ENCODE assay signal across 16 mouse cellular contexts in genomic region chr13:112745936-112746694, GRCm38 (mm10). TPM values are rescaled to one million over a fixed set of nuclear protein-coding genes. Genes with fewer than 3 reads are reported as not detected.
A peak's percentile ranks its signal among the peaks of the same experiment; 100 is the strongest.
DNase-seq lines count a peak whose midpoint lies in the region; ATAC-seq and TF ChIP-seq lines count a peak whose summit lies in the region.
"Had no signal": no experiment of that assay in that cellular context is flagged by ENCODE, and none has a peak within 500 bp of the region (broad histone marks: within the 10 kb centered on the region; RNA-seq: fewer than 3 reads in every experiment).

No protein-coding gene starts in this region.

- H3K4me2 ChIP-seq in lung, postnatal 0 days (replicated peaks; ENCODE audit: low read depth, low read length) = no peak overlapping the region
- peak overlapping the region; percentile 63 for H3K4me2 ChIP-seq in liver, embryonic 12.5 days
- H3K4me2 ChIP-seq in stomach, embryonic 15.5 days = no peak overlapping the region
- H3K4me2 ChIP-seq: limb, embryonic 13.5 days had no signal

- no peak overlapping the region for H3K9ac ChIP-seq in lung, postnatal 0 days (replicated peaks; ENCODE audit: low read depth)
- peak overlapping the region; percentile 72 for H3K9ac ChIP-seq in liver, embryonic 12.5 days
- H3K9ac ChIP-seq in stomach, embryonic 15.5 days = no peak overlapping the region
- H3K9ac ChIP-seq: limb, embryonic 13.5 days had no signal

- TF ChIP-seq CTCF in gastrocnemius, adult 2 months (IDR thresholded peaks at IDR 0.05) = no peak
- TF ChIP-seq CTCF in lung, postnatal 0 days (IDR thresholded peaks at IDR 0.05) = no peak

- intact Hi-C loops in gastrocnemius, adult 2 months (cut with DNase I) = no loop called here

- DNase-seq in gastrocnemius, adult 2 months = no peak
- no peak for DNase-seq in gastrocnemius, postnatal 10 days
- DNase-seq in lung, postnatal 0 days (ENCODE audit: low spot score) = peak; percentile 45
- DNase-seq in lung, adult 18-20 months = no peak
- DNase-seq in MN1 (ENCODE audit: low spot score) = no peak
- DNase-seq in urinary bladder, postnatal 10 days (ENCODE audit: low spot score) = no peak
- DNase-seq: cerebellum, adult 9-10 months; heart, adult 2 months; heart, postnatal 4 days; kidney, adult 11 months; retina, postnatal 1 day had no signal

- H3K4me3 ChIP-seq in gastrocnemius, adult 2 months = no peak overlapping the region
- H3K4me3 ChIP-seq in lung, postnatal 0 days (ENCODE audit: low read depth, low read length) = no peak overlapping the region
- peak overlapping the region; percentile 28 for H3K4me3 ChIP-seq in liver, embryonic 12.5 days
- no peak overlapping the region for H3K4me3 ChIP-seq in stomach, embryonic 15.5 days (replicated peaks)
- H3K4me3 ChIP-seq: forebrain, embryonic 10.5 days; heart, adult 2 months; limb, embryonic 13.5 days had no signal

- ATAC-seq in lung, postnatal 0 days = no peak
- peak; percentile 96 for ATAC-seq in liver, embryonic 12.5 days
- ATAC-seq in stomach, embryonic 15.5 days (ENCODE audit: insufficient read depth, low FRiP score, low read depth) = peak; percentile 92

- H3K27me3 ChIP-seq in lung, postnatal 0 days (replicated peaks; ENCODE audit: insufficient read depth, low read length) = no peaks in the 10 kb centered on the region
- H3K27me3 ChIP-seq in liver, embryonic 12.5 days (replicated peaks) = no peaks in the 10 kb centered on the region
- no peaks in the 10 kb centered on the region for H3K27me3 ChIP-seq in stomach, embryonic 15.5 days (replicated peaks)
- H3K27me3 ChIP-seq: CH12.LX; limb, embryonic 13.5 days had no signal

- H3K4me1 ChIP-seq in lung, postnatal 0 days (ENCODE audit: insufficient read depth, low read depth, low read length) = peaks cover 10% of the 10 kb centered on the region; the same call in 1 of the 2 replicates
- H3K4me1 ChIP-seq in liver, embryonic 12.5 days = peaks cover 85% of the 10 kb centered on the region
- H3K4me1 ChIP-seq in stomach, embryonic 15.5 days = peaks cover 16% of the 10 kb centered on the region

- H3K9me3 ChIP-seq in lung, postnatal 0 days (ENCODE audit: low read length) = no peaks in the 10 kb centered on the region
- H3K9me3 ChIP-seq in liver, embryonic 12.5 days (replicated peaks) = no peaks in the 10 kb centered on the region
- H3K9me3 ChIP-seq in stomach, embryonic 15.5 days = no peaks in the 10 kb centered on the region
- H3K9me3 ChIP-seq: forebrain, embryonic 10.5 days; limb, embryonic 13.5 days had no signal

- no peak for TF ChIP-seq EP300 in lung, postnatal 0 days (IDR thresholded peaks at IDR 0.05)

- WGBS in lung, postnatal 0 days = 66% methylated on average over 5 of the region's 5 CpGs
- 71% methylated on average over 5 of the region's 5 CpGs for WGBS in liver, embryonic 12.5 days (ENCODE audit: insufficient replicate concordance)
- WGBS in stomach, embryonic 15.5 days = 74% methylated on average over 5 of the region's 5 CpGs

- H3K27ac ChIP-seq in gastrocnemius, adult 2 months = peak overlapping the region; percentile 43
- H3K27ac ChIP-seq in lung, postnatal 0 days (ENCODE audit: low read length) = no peak overlapping the region
- H3K27ac ChIP-seq in liver, embryonic 12.5 days = peak overlapping the region; percentile 95
- no peak overlapping the region for H3K27ac ChIP-seq in stomach, embryonic 15.5 days
- H3K27ac ChIP-seq: forebrain, embryonic 10.5 days; heart, adult 2 months; limb, embryonic 13.5 days had no signal

- H3K36me3 ChIP-seq in lung, postnatal 0 days (ENCODE audit: insufficient read depth, low read length) = no peaks in the 10 kb centered on the region
- H3K36me3 ChIP-seq in liver, embryonic 12.5 days = no peaks in the 10 kb centered on the region
- no peaks in the 10 kb centered on the region for H3K36me3 ChIP-seq in stomach, embryonic 15.5 days
- H3K36me3 ChIP-seq: forebrain, embryonic 10.5 days; limb, embryonic 13.5 days had no signal

RNA-seq across cellular contexts. Expression of gene Plpp1, which starts 54.5 kb away (rescaled TPM):
- total RNA-seq in gastrocnemius, adult 2 months (2021) = 10 to 100 TPM; 35.6 to 49.4 TPM
- total RNA-seq in gastrocnemius, postnatal 10 days (2021) = 10 to 100 TPM; 78.3 to 89.9 TPM
- 247 and 292 TPM in 2 replicates for polyA plus RNA-seq in lung, postnatal 0 days (2015; fragmentation: Nextera tagmentation; extraction: Ambion mirVana)
- 28.6 and 30.8 TPM in 2 replicates for polyA plus RNA-seq in liver, embryonic 12.5 days (2016; fragmentation: Nextera tagmentation; extraction: Ambion mirVana)
- polyA plus RNA-seq in stomach, embryonic 15.5 days (2015; fragmentation: Nextera tagmentation; extraction: Ambion mirVana) = 94.1 and 102 TPM in 2 replicates

Comparison
In these comparisons a context has a peak if more than half of its experiments do, and no peak if none do; other contexts are left out.
1. H3K27ac ChIP-seq: peak in gastrocnemius, adult 2 months (single experiment) and liver, embryonic 12.5 days (single experiment); none in lung, postnatal 0 days (single experiment) and stomach, embryonic 15.5 days (single experiment).